ENCODE assay signal across 7 mouse cellular contexts in genomic region chr7:143459332-143460211, GRCm38 (mm10). TPM values are rescaled to one million over a fixed set of nuclear protein-coding genes. Genes with fewer than 3 reads are reported as not detected.
A peak's percentile ranks its signal among the peaks of the same experiment; 100 is the strongest.
DNase-seq lines count a peak whose midpoint lies in the region; ATAC-seq and TF ChIP-seq lines count a peak whose summit lies in the region.

No protein-coding gene starts in this region.

- no peak for ATAC-seq in forebrain, postnatal 0 days
- ATAC-seq in hindbrain, embryonic 13.5 days (ENCODE audit: low FRiP score), result no peak; the same call in 1 of the 2 replicates
- no peak for ATAC-seq in stomach, embryonic 16.5 days (ENCODE audit: insufficient read depth, low FRiP score)

- 0 out of 2 replicates have a peak, but pooled peaks cover under 1% of the 10 kb centered on the region for H3K4me1 ChIP-seq in forebrain, postnatal 0 days (ENCODE audit: insufficient read depth)
- peaks cover 26% of the 10 kb centered on the region for H3K4me1 ChIP-seq in hindbrain, embryonic 13.5 days (replicated peaks)
- H3K4me1 ChIP-seq in lung, adult 2 months (ENCODE audit: control insufficient read depth, insufficient read depth, low read length), result peaks cover 4% of the 10 kb centered on the region; the same call in 1 of the 2 replicates
- H3K4me1 ChIP-seq in stomach, embryonic 16.5 days (ENCODE audit: control insufficient read depth, insufficient read depth, low read length), result 0 out of 2 replicates have a peak, but pooled peaks cover 2% of the 10 kb centered on the region

- H3K9me3 ChIP-seq in forebrain, postnatal 0 days (ENCODE audit: low read length), result no peaks in the 10 kb centered on the region
- H3K9me3 ChIP-seq in hindbrain, embryonic 13.5 days, result peaks cover 21% of the 10 kb centered on the region
- peaks cover 24% of the 10 kb centered on the region for H3K9me3 ChIP-seq in stomach, embryonic 16.5 days (replicated peaks; ENCODE audit: control insufficient read depth, low read length)

- peak overlapping the region; percentile 43 for H3K9ac ChIP-seq in forebrain, postnatal 0 days
- H3K9ac ChIP-seq in hindbrain, embryonic 13.5 days, result peak overlapping the region; percentile 80
- peak overlapping the region; percentile 81 for H3K9ac ChIP-seq in stomach, embryonic 16.5 days (ENCODE audit: low read length)

- H3K36me3 ChIP-seq in forebrain, postnatal 0 days (ENCODE audit: insufficient read depth), result no peaks in the 10 kb centered on the region
- no peaks in the 10 kb centered on the region for H3K36me3 ChIP-seq in hindbrain, embryonic 13.5 days
- no peaks in the 10 kb centered on the region for H3K36me3 ChIP-seq in stomach, embryonic 16.5 days (ENCODE audit: control insufficient read depth, insufficient read depth, low read length)

- no peak for TF ChIP-seq POLR2A in lung, adult 2 months (IDR thresholded peaks at IDR 0.05; ENCODE audit: borderline replicate concordance, extremely low read depth, low read depth, low read length)

- H3K4me2 ChIP-seq in forebrain, postnatal 0 days (ENCODE audit: low read depth), result peak overlapping the region; percentile 47
- H3K4me2 ChIP-seq in hindbrain, embryonic 13.5 days, result peak overlapping the region; percentile 58
- peak overlapping the region; percentile 58 for H3K4me2 ChIP-seq in stomach, embryonic 16.5 days (ENCODE audit: low read depth, low read length)

- peaks cover 10% of the 10 kb centered on the region for H3K27me3 ChIP-seq in forebrain, postnatal 0 days (ENCODE audit: insufficient read depth, low read length)
- peaks cover 10% of the 10 kb centered on the region; the same call in 1 of the 2 replicates for H3K27me3 ChIP-seq in hindbrain, embryonic 13.5 days
- no peaks in the 10 kb centered on the region; the same call in 1 of the 2 replicates for H3K27me3 ChIP-seq in stomach, embryonic 16.5 days (ENCODE audit: control insufficient read depth, insufficient read depth, low read length)

- H3K4me3 ChIP-seq in forebrain, postnatal 0 days (ENCODE audit: low read depth, low read length), result peak overlapping the region; percentile 36
- H3K4me3 ChIP-seq in hindbrain, embryonic 13.5 days, result peak overlapping the region; percentile 63
- H3K4me3 ChIP-seq in lung, adult 2 months (replicated peaks; ENCODE audit: extremely low read depth, low read depth, low read length), result peak overlapping the region; percentile 59
- H3K4me3 ChIP-seq in stomach, embryonic 16.5 days (replicated peaks; ENCODE audit: low read length), result peak overlapping the region; percentile 64

- WGBS in forebrain, postnatal 0 days, result 41% methylated on average over 90 of the region's 100 CpGs
- WGBS in hindbrain, embryonic 13.5 days, result 30% methylated on average over 93 of the region's 100 CpGs
- WGBS in lung, adult 2 months, result 26% methylated on average over 99 of the region's 100 CpGs
- WGBS in stomach, embryonic 16.5 days, result 24% methylated on average over 86 of the region's 100 CpGs

- H3K27ac ChIP-seq in forebrain, postnatal 0 days (ENCODE audit: low read depth, low read length), result no peak overlapping the region
- peak overlapping the region; percentile 82 for H3K27ac ChIP-seq in hindbrain, embryonic 13.5 days
- H3K27ac ChIP-seq in stomach, embryonic 16.5 days (ENCODE audit: low read length), result peak overlapping the region; percentile 71

- peak; percentile 49 for DNase-seq in urinary bladder, postnatal 14 days (ENCODE audit: low spot score)
- DNase-seq in urinary bladder, postnatal 10 days (ENCODE audit: low spot score), result no peak
- DNase-seq in forebrain, postnatal 0 days, result no peak
- DNase-seq in lung, adult 2 months, result peak; percentile 42
- DNase-seq in spleen, postnatal 36 days (ENCODE audit: low spot score in 2 of 2), result no peak

- no peak for TF ChIP-seq CTCF in forebrain, postnatal 0 days (IDR thresholded peaks at IDR 0.05; ENCODE audit: low read depth)
- TF ChIP-seq CTCF in lung, adult 2 months (IDR thresholded peaks at IDR 0.05; ENCODE audit: insufficient read depth, low read length), result no peak

RNA-seq across cellular contexts. Expression of gene Cdkn1c, which starts 1.3 kb away (rescaled TPM):
- total RNA-seq in forebrain, postnatal 0 days (2014; rRNA removed), result 99.0 and 123 TPM in 2 replicates
- 119 and 124 TPM in 2 replicates for polyA plus RNA-seq in forebrain, postnatal 0 days (2015; fragmentation: Nextera tagmentation; extraction: Ambion mirVana)
- 359 and 375 TPM in 2 replicates for polyA plus RNA-seq in hindbrain, embryonic 13.5 days (2015; fragmentation: Nextera tagmentation; extraction: Ambion mirVana)
- 31.6 and 34.5 TPM in 2 replicates for polyA plus RNA-seq in lung, adult 2 months (2012; rRNA removed)
- polyA plus RNA-seq in stomach, embryonic 16.5 days (2015; fragmentation: Nextera tagmentation; extraction: Ambion mirVana), result 402 and 460 TPM in 2 replicates

RNA-seq across cellular contexts. Expression of gene Slc22a18, which starts 14.0 kb away (rescaled TPM):
- 0.92 and 1.7 TPM in 2 replicates for total RNA-seq in forebrain, postnatal 0 days (2014; rRNA removed)
- 0.71 and 1.0 TPM in 2 replicates for polyA plus RNA-seq in forebrain, postnatal 0 days (2015; fragmentation: Nextera tagmentation; extraction: Ambion mirVana)
- 0.60 and 0.78 TPM in 2 replicates for polyA plus RNA-seq in hindbrain, embryonic 13.5 days (2015; fragmentation: Nextera tagmentation; extraction: Ambion mirVana)
- 27.2 and 29.1 TPM in 2 replicates for polyA plus RNA-seq in lung, adult 2 months (2012; rRNA removed)
- 11.3 and 15.8 TPM in 2 replicates for polyA plus RNA-seq in stomach, embryonic 16.5 days (2015; fragmentation: Nextera tagmentation; extraction: Ambion mirVana)

RNA-seq across cellular contexts. Expression of gene Phlda2, which starts 43.4 kb away (rescaled TPM):
- total RNA-seq in forebrain, postnatal 0 days (2014; rRNA removed), result 0.46 TPM in 1 of 2 replicates, not detected in the other
- 0.60 TPM in 1 of 2 replicates, not detected in the other for polyA plus RNA-seq in forebrain, postnatal 0 days (2015; fragmentation: Nextera tagmentation; extraction: Ambion mirVana)
- 0.53 and 1.5 TPM in 2 replicates for polyA plus RNA-seq in hindbrain, embryonic 13.5 days (2015; fragmentation: Nextera tagmentation; extraction: Ambion mirVana)
- 5.1 and 6.1 TPM in 2 replicates for polyA plus RNA-seq in lung, adult 2 months (2012; rRNA removed)
- polyA plus RNA-seq in stomach, embryonic 16.5 days (2015; fragmentation: Nextera tagmentation; extraction: Ambion mirVana), result 11.2 and 12.8 TPM in 2 replicates

Comparison
In these comparisons a context has a peak if more than half of its experiments do, and no peak if none do; other contexts are left out.
1. DNase-seq: peak in urinary bladder, postnatal 14 days (single experiment) and lung, adult 2 months (single experiment); none in urinary bladder, postnatal 10 days (single experiment), forebrain, postnatal 0 days (single experiment) and spleen, postnatal 36 days (0 of 2).
2. Peak in every context shown above with its lines, with median percentiles within 50 percentile points of each other: H3K4me2 ChIP-seq, H3K4me3 ChIP-seq and H3K9ac ChIP-seq.